Mouse (Mus musculus): ENCODE results near the gene Tmem132a. TPM values are rescaled to one million over a fixed set of nuclear protein-coding genes. Genes with fewer than 3 reads are reported as not detected.

Tmem132a gene
- polyA plus RNA-seq, 1 experiment, result 0.01 TPM

- TF ChIP-seq GATA1 (IDR thresholded peaks at IDR 0.05; ENCODE audit: low read length), result no peak
Measured at GRCm38 (mm10) chr19:10892201-10892600, 22.5 kb upstream of the Tmem132a start.

- TF ChIP-seq GATA1 (IDR thresholded peaks at IDR 0.05; ENCODE audit: low read length), result no peak
Measured at GRCm38 (mm10) chr19:10881426-10882154, 11.8 kb upstream of the Tmem132a start, which contains the start of gene Tmem109. Tmem109 (minus strand) TSS chr19:10882001.

- no peak for TF ChIP-seq GATA1 (IDR thresholded peaks at IDR 0.05; ENCODE audit: low read length)
Measured at GRCm38 (mm10) chr19:10880975-10881425, 11.3 kb upstream of the Tmem132a start.

- TF ChIP-seq GATA1 (IDR thresholded peaks at IDR 0.05; ENCODE audit: low read length), result no peak
Measured at GRCm38 (mm10) chr19:10880085-10880974, 10.6 kb upstream of the Tmem132a start.

- TF ChIP-seq GATA1 (IDR thresholded peaks at IDR 0.05; ENCODE audit: low read length), result no peak
Measured at GRCm38 (mm10) chr19:10878201-10878837, 8.6 kb upstream of the Tmem132a start.

GRCm38 (mm10) chr19:10871328-10871961, 1.7 kb upstream of the Tmem132a start:
- no peak for TF ChIP-seq GATA1 (IDR thresholded peaks at IDR 0.05; ENCODE audit: low read length)

- TF ChIP-seq GATA1 (IDR thresholded peaks at IDR 0.05; ENCODE audit: low read length), result no peak
Measured at GRCm38 (mm10) chr19:10870676-10871075, 936 bp upstream of the Tmem132a start.

- no peak for TF ChIP-seq GATA1 (IDR thresholded peaks at IDR 0.05; ENCODE audit: low read length)
Measured at GRCm38 (mm10) chr19:10869241-10869885, 377 bp downstream of the Tmem132a start.

GRCm38 (mm10) chr19:10868623-10869141, 1.1 kb downstream of the Tmem132a start:
- TF ChIP-seq GATA1 (IDR thresholded peaks at IDR 0.05; ENCODE audit: low read length), result no peak

GRCm38 (mm10) chr19:10867946-10868622, 1.7 kb downstream of the Tmem132a start:
- no peak for TF ChIP-seq GATA1 (IDR thresholded peaks at IDR 0.05; ENCODE audit: low read length)

GRCm38 (mm10) chr19:10866351-10866750, 3.4 kb downstream of the Tmem132a start:
- no peak for TF ChIP-seq GATA1 (IDR thresholded peaks at IDR 0.05; ENCODE audit: low read length)

- no peak for TF ChIP-seq GATA1 (IDR thresholded peaks at IDR 0.05; ENCODE audit: low read length)
Measured at GRCm38 (mm10) chr19:10860072-10860497, 9.7 kb downstream of the Tmem132a start.

- no peak for TF ChIP-seq GATA1 (IDR thresholded peaks at IDR 0.05; ENCODE audit: low read length)
Measured at GRCm38 (mm10) chr19:10856520-10856919, 13.2 kb downstream of the Tmem132a start.

- TF ChIP-seq GATA1 (IDR thresholded peaks at IDR 0.05; ENCODE audit: low read length), result no peak
Measured at GRCm38 (mm10) chr19:10855422-10855821, 14.3 kb downstream of the Tmem132a start.
